Mouse (Mus musculus) left cerebral cortex, adult 18-20 months (tissue): ENCODE measurements around the gene Rab11fip2. TPM values are rescaled to one million over a fixed set of nuclear protein-coding genes. Genes with fewer than 3 reads are reported as not detected.

Experiments used
- DNase-seq, 2 experiments: peaks; one replicate each; pipeline ENCODE4 v3.0.0; 2021 to 2022; ENCODE audit warnings: low spot score in 2 of 2, mixed read lengths in 1 of 2
- long read RNA-seq, 2 experiments: library from polyadenylated mRNA; stranded (forward); transcript quantifications; one replicate each; pipeline ENCODE4 v2.0.0; 2021
- total RNA-seq, 2 experiments: library from RNA; stranded (reverse); gene quantifications; 2 replicates each; pipeline ENCODE4 v1.2.3; 2021

Gene Rab11fip2
- total RNA-seq: 10 to 100 TPM; 63.6 to 68.9 TPM
- long read RNA-seq, experiment 1, partial matches to known transcripts: 0 of 7 reads
- long read RNA-seq, experiment 1, other reads (novel, unspliced or antisense): 7 of 7 reads
- long read RNA-seq, experiment 2, partial matches to known transcripts: 0 of 2 reads
- long read RNA-seq, experiment 2, other reads (novel, unspliced or antisense): 2 of 2 reads

- peak; percentile 83 to 89 for DNase-seq
Observed at GRCm38 (mm10) chr19:59943322-59943871, at the start of gene Rab11fip2. Rab11fip2 (minus strand) TSS chr19:59943654.

GRCm38 (mm10) chr19:59981588-59981987, 38.1 kb upstream of the Rab11fip2 start:
- no peak for DNase-seq

GRCm38 (mm10) chr19:59954936-59955335, 11.5 kb upstream of the Rab11fip2 start:
- no peak for DNase-seq

GRCm38 (mm10) chr19:59949731-59950130, 6.3 kb upstream of the Rab11fip2 start:
- DNase-seq: no peak

GRCm38 (mm10) chr19:59942716-59943321, 635 bp downstream of the Rab11fip2 start:
- DNase-seq: peak in 1 of 2 experiments; percentile 5

- DNase-seq: no peak
Observed at GRCm38 (mm10) chr19:59939711-59940110, 3.7 kb downstream of the Rab11fip2 start.

- no peak for DNase-seq
Observed at GRCm38 (mm10) chr19:59932085-59932484, 11.4 kb downstream of the Rab11fip2 start.

- DNase-seq: no peak
Observed at GRCm38 (mm10) chr19:59928672-59929071, 14.8 kb downstream of the Rab11fip2 start.

GRCm38 (mm10) chr19:59926125-59926524, 17.3 kb downstream of the Rab11fip2 start:
- DNase-seq: no peak

GRCm38 (mm10) chr19:59920846-59921245, 22.6 kb downstream of the Rab11fip2 start:
- no peak for DNase-seq

GRCm38 (mm10) chr19:59917901-59918613, 25.4 kb downstream of the Rab11fip2 start:
- no peak for DNase-seq

GRCm38 (mm10) chr19:59911554-59911953, 31.9 kb downstream of the Rab11fip2 start:
- DNase-seq: no peak

GRCm38 (mm10) chr19:59905296-59906081, 38.0 kb downstream of the Rab11fip2 start:
- DNase-seq: no peak

- no peak for DNase-seq
Observed at GRCm38 (mm10) chr19:59899965-59900364, 43.5 kb downstream of the Rab11fip2 start.

GRCm38 (mm10) chr19:59898301-59898700, 45.2 kb downstream of the Rab11fip2 start:
- no peak for DNase-seq

GRCm38 (mm10) chr19:59889383-59889782, 54.1 kb downstream of the Rab11fip2 start:
- no peak for DNase-seq

- DNase-seq: no peak
Observed at GRCm38 (mm10) chr19:59888846-59889245, 54.6 kb downstream of the Rab11fip2 start.

GRCm38 (mm10) chr19:59887866-59888265, 55.6 kb downstream of the Rab11fip2 start:
- DNase-seq: no peak

GRCm38 (mm10) chr19:59885301-59885700, 58.2 kb downstream of the Rab11fip2 start:
- peak in 1 of 2 experiments; percentile 14 for DNase-seq

- DNase-seq: no peak
Observed at GRCm38 (mm10) chr19:59877238-59877637, 66.2 kb downstream of the Rab11fip2 start.

- no peak for DNase-seq
Observed at GRCm38 (mm10) chr19:59866666-59867065, 76.8 kb downstream of the Rab11fip2 start.
